Mouse (Mus musculus): ENCODE results near the gene AW549877.

GRCm38 (mm10) chr15:4043032-4043471, 47.5 kb upstream of the AW549877 start:
- TF ChIP-seq CTCF (IDR thresholded peaks at IDR 0.05; ENCODE audit: insufficient read depth, low read depth, low read length) (0 out of 2 replicates have a peak, but pooled peaks have one; percentile 8), POLR2A (IDR thresholded peaks at IDR 0.05; ENCODE audit: insufficient read depth, low read depth, low read length) (no peak)
